Mouse (Mus musculus) adipose tissue, adult 10 weeks (tissue): Measurements from ENCODE around the gene Smim6. TPM values are rescaled to one million over a fixed set of nuclear protein-coding genes. Genes with fewer than 3 reads are reported as not detected.

Experiments
- polyA plus RNA-seq: library from polyadenylated mRNA; stranded (reverse); fragments of 350-450 nt; fragmentation: Illumina TruSeq; extraction: RNeasy Lipid Tissue Mini Kit (QIAGEN cat#74804); gene quantifications from one replicate; pipeline ENCODE4 v1.2.3, GENCODE M21; 2014; ENCODE audit warnings: low read depth, low replicate concordance

Smim6 gene
- polyA plus RNA-seq: 1.4 TPM

GRCm38 (mm10) chr11:115911632-115912376 is at the start of gene Smim6:
Smim6 (plus strand) TSS chr11:115912017.

GRCm38 (mm10) chr11:115899486-115900266 is 12.1 kb upstream of the Smim6 start, which contains the start of gene Smim5:
Smim5 (plus strand) TSS chr11:115899966.

GRCm38 (mm10) chr11:115933108-115933746 is 21.4 kb downstream of the Smim6 start, which contains the start of the genes Sap30bp and Recql5:
Sap30bp (plus strand) TSS chr11:115933282.
Recql5 (minus strand) TSS chr11:115933477.

Other genes with a start within 250 kb of the Smim6 start
- gene Grb2, start 203.4 kb upstream of the Smim6 start, polyA plus RNA-seq: 55.1 TPM
- 33.3 TPM for gene Tmem94, start 146.6 kb upstream of the Smim6 start, polyA plus RNA-seq
- 38.2 TPM for gene Caskin2, start 98.4 kb upstream of the Smim6 start, polyA plus RNA-seq
- 12.0 TPM for gene Tsen54, start 97.3 kb upstream of the Smim6 start, polyA plus RNA-seq
- 66.4 TPM for gene Llgl2, start 88.0 kb upstream of the Smim6 start, polyA plus RNA-seq
- gene Myo15b, start 53.6 kb upstream of the Smim6 start, polyA plus RNA-seq: 13.7 TPM
- 13.8 TPM for gene Smim5, start 12.1 kb upstream of the Smim6 start, polyA plus RNA-seq
- gene Sap30bp, start 21.3 kb downstream of the Smim6 start, polyA plus RNA-seq: 30.6 TPM
- gene Recql5, start 21.5 kb downstream of the Smim6 start, polyA plus RNA-seq: 22.9 TPM
- 7.7 TPM for gene Itgb4, start 62.7 kb downstream of the Smim6 start, polyA plus RNA-seq
- 36.9 TPM for gene Galk1, start 100.7 kb downstream of the Smim6 start, polyA plus RNA-seq
- gene H3f3b, start 115.9 kb downstream of the Smim6 start, polyA plus RNA-seq: 364 TPM
- gene Unk, start 118.3 kb downstream of the Smim6 start, polyA plus RNA-seq: 20.0 TPM
- gene Unc13d, start 165.9 kb downstream of the Smim6 start, polyA plus RNA-seq: 1.3 TPM
- gene Wbp2, start 175.0 kb downstream of the Smim6 start, polyA plus RNA-seq: 150 TPM
- gene Trim47, start 215.2 kb downstream of the Smim6 start, polyA plus RNA-seq: 27.7 TPM
- 6.0 TPM for gene Trim65, start 219.1 kb downstream of the Smim6 start, polyA plus RNA-seq
- gene Mrpl38, start 226.9 kb downstream of the Smim6 start, polyA plus RNA-seq: 40.8 TPM